22 mouse cellular contexts compared by ENCODE assay signal in the genomic region with DNA sequence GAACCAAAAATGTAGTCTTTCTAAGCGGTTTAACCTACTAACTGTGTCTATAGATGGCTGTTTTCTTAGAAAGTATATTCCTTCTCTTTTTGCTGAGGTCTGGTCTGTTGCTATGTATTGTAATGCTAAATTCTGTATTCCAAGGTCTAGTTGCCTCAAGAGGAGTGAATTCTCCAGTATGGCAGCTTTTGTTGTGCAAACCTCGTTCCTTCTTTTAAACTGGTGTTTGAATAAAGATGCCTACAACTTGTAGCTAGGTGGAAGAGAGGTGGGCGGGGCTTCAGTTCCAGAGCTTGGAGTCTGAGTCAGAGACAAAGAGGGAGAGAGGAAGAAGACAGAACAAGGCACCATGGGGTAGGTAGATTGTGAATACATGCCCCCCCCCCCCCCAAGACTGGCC.
"Had no signal": no experiment of that assay in that cellular context is flagged by ENCODE, and none has a peak within 500 bp of the region (broad histone marks: within the 10 kb centered on the region; RNA-seq: fewer than 3 reads in every experiment).

No protein-coding gene starts in this region.

- H3K9ac ChIP-seq: limb, embryonic 12.5 days; limb, embryonic 15.5 days; liver, embryonic 14.5 days; lung, embryonic 15.5 days; neural tube, embryonic 12.5 days; neural tube, embryonic 15.5 days; stomach, embryonic 15.5 days had no signal

- H3K36me3 ChIP-seq: limb, embryonic 12.5 days; limb, embryonic 15.5 days; lung, embryonic 15.5 days; midbrain, embryonic 10.5 days; neural tube, embryonic 12.5 days; neural tube, embryonic 15.5 days; stomach, embryonic 15.5 days had no signal

- H3K4me3 ChIP-seq: limb, embryonic 12.5 days; limb, embryonic 15.5 days; lung, embryonic 15.5 days; megakaryocyte, embryonic 14.5 days; midbrain, embryonic 10.5 days; neural tube, embryonic 12.5 days; neural tube, embryonic 15.5 days; stomach, embryonic 15.5 days had no signal

- DNase-seq: kidney, adult 11 months; kidney, adult 8-10 months; kidney, postnatal 14 days; left cerebral cortex, postnatal 4 days; lung, adult 18-20 months; lung, postnatal 10 days; lung, postnatal 36 days; midbrain, embryonic 14.5 days; retina, postnatal 1 day; right cerebral cortex, postnatal 25 days; spleen, adult 18-20 months; thymus, postnatal 25 days had no signal

- H3K27ac ChIP-seq: limb, embryonic 12.5 days; limb, embryonic 15.5 days; liver, embryonic 14.5 days; lung, embryonic 15.5 days; midbrain, embryonic 10.5 days; neural tube, embryonic 12.5 days; neural tube, embryonic 15.5 days; stomach, embryonic 15.5 days had no signal

- H3K27me3 ChIP-seq: limb, embryonic 12.5 days; limb, embryonic 15.5 days; lung, embryonic 15.5 days; megakaryocyte, embryonic 14.5 days; neural tube, embryonic 12.5 days; neural tube, embryonic 15.5 days; stomach, embryonic 15.5 days had no signal

- H3K4me2 ChIP-seq: limb, embryonic 12.5 days; limb, embryonic 15.5 days; liver, embryonic 11.5 days; lung, embryonic 15.5 days; neural tube, embryonic 12.5 days; neural tube, embryonic 15.5 days; stomach, embryonic 15.5 days had no signal

- H3K9me3 ChIP-seq: limb, embryonic 12.5 days; limb, embryonic 15.5 days; lung, embryonic 15.5 days; midbrain, embryonic 10.5 days; neural tube, embryonic 12.5 days; neural tube, embryonic 15.5 days; stomach, embryonic 15.5 days had no signal

- H3K4me1 ChIP-seq: limb, embryonic 15.5 days; megakaryocyte, embryonic 14.5 days; midbrain, embryonic 10.5 days; neural tube, embryonic 12.5 days; neural tube, embryonic 15.5 days; stomach, embryonic 15.5 days had no signal
